Mouse (Mus musculus): Measurements from ENCODE around the gene Larp4b.
"Not testable (repeated sequence)": the region's sequence is repeated elsewhere in the genome, so short reads cannot be mapped to it uniquely, and the experiment has no call there.

Larp4b gene

GRCm38 (mm10) chr13:9093316-9094155 is at the start of gene Larp4b:
Gene Larp4b, plus strand, starts transcription at chr13:9093881.
- peak; percentile 98 for DNase-seq (ENCODE audit: low spot score)

- DNase-seq (ENCODE audit: low spot score) = no peak
Observed at GRCm38 (mm10) chr13:9044731-9045130, 49.0 kb upstream of the Larp4b start.

- DNase-seq (ENCODE audit: low spot score) = not testable (repeated sequence)
Observed at GRCm38 (mm10) chr13:9052049-9052691, 41.5 kb upstream of the Larp4b start.

GRCm38 (mm10) chr13:9057277-9057676 is 36.4 kb upstream of the Larp4b start:
- no peak for DNase-seq (ENCODE audit: low spot score)

GRCm38 (mm10) chr13:9058706-9059105 is 35.0 kb upstream of the Larp4b start:
- peak; percentile 39 for DNase-seq (ENCODE audit: low spot score)

- no peak for DNase-seq (ENCODE audit: low spot score)
Observed at GRCm38 (mm10) chr13:9061394-9061793, 32.3 kb upstream of the Larp4b start.

- peak; percentile 72 for DNase-seq (ENCODE audit: low spot score)
Observed at GRCm38 (mm10) chr13:9064196-9064595, 29.5 kb upstream of the Larp4b start.

GRCm38 (mm10) chr13:9066107-9066506 is 27.6 kb upstream of the Larp4b start:
- DNase-seq (ENCODE audit: low spot score) = no peak

- no peak for DNase-seq (ENCODE audit: low spot score)
Observed at GRCm38 (mm10) chr13:9071008-9071407, 22.7 kb upstream of the Larp4b start.

GRCm38 (mm10) chr13:9073818-9074217 is 19.9 kb upstream of the Larp4b start:
- peak; percentile 69 for DNase-seq (ENCODE audit: low spot score)

GRCm38 (mm10) chr13:9075825-9076592 is 17.7 kb upstream of the Larp4b start:
- DNase-seq (ENCODE audit: low spot score) = no peak

GRCm38 (mm10) chr13:9082128-9082883 is 11.4 kb upstream of the Larp4b start:
- DNase-seq (ENCODE audit: low spot score) = no peak

- DNase-seq (ENCODE audit: low spot score) = peak; percentile 23
Observed at GRCm38 (mm10) chr13:9094186-9094980, 702 bp downstream of the Larp4b start.

- DNase-seq (ENCODE audit: low spot score) = peak; percentile 15
Observed at GRCm38 (mm10) chr13:9099289-9099688, 5.6 kb downstream of the Larp4b start.

GRCm38 (mm10) chr13:9100517-9100916 is 6.8 kb downstream of the Larp4b start:
- DNase-seq (ENCODE audit: low spot score) = no peak

- no peak for DNase-seq (ENCODE audit: low spot score)
Observed at GRCm38 (mm10) chr13:9106246-9106645, 12.6 kb downstream of the Larp4b start.

GRCm38 (mm10) chr13:9106992-9107858 is 13.5 kb downstream of the Larp4b start:
- DNase-seq (ENCODE audit: low spot score) = no peak

- no peak for DNase-seq (ENCODE audit: low spot score)
Observed at GRCm38 (mm10) chr13:9113735-9114134, 20.1 kb downstream of the Larp4b start.

GRCm38 (mm10) chr13:9120835-9121542 is 27.3 kb downstream of the Larp4b start:
- no peak for DNase-seq (ENCODE audit: low spot score)
